Mouse (Mus musculus) forebrain, embryonic 14.5 days (tissue): Measurements from ENCODE around the gene Gm9844. TPM values are rescaled to one million over a fixed set of nuclear protein-coding genes. Genes with fewer than 3 reads are reported as not detected.
A peak's percentile ranks its signal among the peaks of the same experiment; 100 is the strongest.

Source experiments
- ATAC-seq: fragments of 200-750 bp; cut with Nextera tagmentation; 2 replicates; pipeline ENCODE4 v1.8.0; 2017; ENCODE audit warnings: mild to moderate bottlenecking, moderate library complexity
- DNase-seq: peaks from one replicate; pipeline ENCODE4 v3.0.0-alpha.2; 2015; ENCODE audit warnings: low spot score
- H3K27ac ChIP-seq: fragments of 300-500 bp; sonication (generic); 2 replicates; pipeline ENCODE4 v1.5.1; 2014; ENCODE audit warnings: low read depth, mild to moderate bottlenecking, control low read depth, low read length, moderate library complexity
- H3K27me3 ChIP-seq: fragments of 300-500 bp; sonication (generic); replicated peaks from 2 replicates; pipeline ENCODE4 v1.6.1; 2014; ENCODE audit warnings: low read length, control low read depth, mixed read lengths; ENCODE audit not compliant: control insufficient read depth, insufficient read depth
- H3K36me3 ChIP-seq: fragments of 300-500 bp; sonication (generic); 2 replicates; pipeline ENCODE4 v1.6.1; 2014; ENCODE audit warnings: low read length, control low read depth; ENCODE audit not compliant: control insufficient read depth, insufficient read depth
- H3K4me1 ChIP-seq: fragments of 300-500 bp; sonication (generic); 2 replicates; pipeline ENCODE4 v1.6.1; 2014; ENCODE audit warnings: antibody characterized with exemption, low read length, control low read depth; ENCODE audit not compliant: control insufficient read depth, insufficient read depth
- H3K4me2 ChIP-seq: fragments of 300-500 bp; sonication (generic); 2 replicates; pipeline ENCODE4 v1.6.1; 2014; ENCODE audit warnings: mild to moderate bottlenecking, control low read depth, low read length
- H3K4me3 ChIP-seq: fragments of 300-500 bp; sonication (generic); 2 replicates; pipeline ENCODE4 v1.5.1; 2014; ENCODE audit warnings: low read depth, low read length, control low read depth
- H3K9ac ChIP-seq: fragments of 300-500 bp; sonication (generic); 2 replicates; pipeline ENCODE4 v1.6.1; 2014; ENCODE audit warnings: mild to moderate bottlenecking, low read length, control low read depth, moderate library complexity
- H3K9me3 ChIP-seq: fragments of 300-500 bp; sonication (generic); replicated peaks from 2 replicates; pipeline ENCODE4 v1.6.1; 2016; ENCODE audit warnings: low read length, control low read depth, mixed read lengths; ENCODE audit not compliant: control insufficient read depth
- WGBS: fragments of 180-500 bp; shearing (Covaris S2); extraction: QIAGEN DNeasy Blood & Tissue Kit; methylation state at CpG from one replicate; pipeline ENCODE4 v1.1.7; 2014; 5-methylcytosine and 5-hydroxymethylcytosine counted together
- polyA plus RNA-seq: library from polyadenylated mRNA; unstranded; fragments of >200 nt; fragmentation: Nextera tagmentation; extraction: Ambion mirVana; gene quantifications from 2 replicates; pipeline ENCODE4 v1.2.1, GENCODE M21; 2014

Gm9844 gene
- polyA plus RNA-seq, 1 experiment from 2014 or later, result 36.6 TPM

DNA sequence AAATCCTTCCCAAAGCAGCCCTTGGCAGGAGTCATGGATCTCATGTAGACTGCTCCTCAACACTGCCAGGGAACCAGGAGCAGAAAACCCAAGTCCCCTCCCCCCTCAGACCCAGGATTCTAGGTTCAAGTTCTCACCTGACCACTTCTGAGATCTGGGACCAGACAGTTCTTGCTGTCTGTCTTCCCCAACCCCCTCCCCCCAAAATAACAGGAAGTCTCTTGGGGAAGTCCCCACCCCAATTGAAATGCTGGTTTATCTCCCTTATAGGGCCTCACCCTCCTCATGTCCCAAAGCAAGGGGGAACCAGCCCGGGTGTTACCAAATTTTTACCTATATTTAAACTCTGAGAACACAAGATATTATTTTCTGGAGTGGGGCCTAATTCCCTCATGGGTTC, 39.8 kb downstream of the Gm9844 start:
- H3K9ac ChIP-seq, result no peak overlapping the region

GRCm38 (mm10) chr7:24902264-24902629, 40.2 kb downstream of the Gm9844 start:
- H3K9ac ChIP-seq, result no peak overlapping the region
- 59% methylated on average over 2 of the region's 2 CpGs for WGBS
- no peaks in the 10 kb centered on the region for H3K36me3 ChIP-seq
- H3K4me2 ChIP-seq, result peak overlapping the region; percentile 80
- DNase-seq (no peak), ATAC-seq (no peak)
- H3K4me1 ChIP-seq, result peaks cover 2% of the 10 kb centered on the region; the same call in 1 of the 2 replicates
- no peaks in the 10 kb centered on the region for H3K9me3 ChIP-seq
- H3K27me3 ChIP-seq, result no peaks in the 10 kb centered on the region
- peak overlapping the region; percentile 59 for H3K4me3 ChIP-seq
- H3K27ac ChIP-seq, result peak overlapping the region; percentile 60; the same call in 1 of the 2 replicates

More for the DNA sequence above, 39.8 kb downstream of the Gm9844 start:
- no peak overlapping the region for H3K27ac ChIP-seq
- no peak overlapping the region for H3K4me2 ChIP-seq
- H3K27me3 ChIP-seq, result no peaks in the 10 kb centered on the region
- H3K4me3 ChIP-seq, result no peak overlapping the region
- 75% methylated on average over 1 of the region's 1 CpGs for WGBS
- ATAC-seq (no peak), DNase-seq (no peak)
- peaks cover 2% of the 10 kb centered on the region; the same call in 1 of the 2 replicates for H3K4me1 ChIP-seq
- no peaks in the 10 kb centered on the region for H3K36me3 ChIP-seq
- H3K9me3 ChIP-seq, result no peaks in the 10 kb centered on the region

GRCm38 (mm10) chr7:24902630-24903443, 40.8 kb downstream of the Gm9844 start, which contains the start of gene Arhgef1:
Arhgef1 (plus strand) TSS chr7:24902912.
- no peak for ATAC-seq
- H3K4me1 ChIP-seq, result peaks cover 2% of the 10 kb centered on the region; the same call in 1 of the 2 replicates
- H3K4me2 ChIP-seq, result peak within 1 kb of the TSS; percentile 80
- no peaks in the 10 kb centered on the region for H3K9me3 ChIP-seq
- H3K4me3 ChIP-seq, result peak within 1 kb of the TSS; percentile 59
- no peaks in the 10 kb centered on the region for H3K27me3 ChIP-seq
- peak; percentile 40 for DNase-seq
- H3K36me3 ChIP-seq, result peaks cover 5% of the 10 kb centered on the region
- H3K27ac ChIP-seq, result peak within 1 kb of the TSS; percentile 60; the same call in 1 of the 2 replicates
- peak within 1 kb of the TSS; percentile 82 for H3K9ac ChIP-seq
- WGBS, result 8% methylated on average over 46 of the region's 68 CpGs

GRCm38 (mm10) chr7:24903444-24903825, 41.4 kb downstream of the Gm9844 start:
- WGBS, result 44% methylated on average over 10 of the region's 10 CpGs
- peak; percentile 9 for DNase-seq
- H3K4me3 ChIP-seq, result peak overlapping the region; percentile 59
- H3K36me3 ChIP-seq, result peaks cover 11% of the 10 kb centered on the region
- no peaks in the 10 kb centered on the region for H3K27me3 ChIP-seq
- H3K4me2 ChIP-seq, result peak overlapping the region; percentile 80
- no peak overlapping the region for H3K27ac ChIP-seq
- peaks cover 2% of the 10 kb centered on the region; the same call in 1 of the 2 replicates for H3K4me1 ChIP-seq
- no peak for ATAC-seq
- H3K9ac ChIP-seq, result peak overlapping the region; percentile 82
- H3K9me3 ChIP-seq, result no peaks in the 10 kb centered on the region

- no peak overlapping the region; the same call in 1 of the 2 replicates for H3K27ac ChIP-seq
- H3K9ac ChIP-seq, result peak overlapping the region; percentile 82
- peaks cover 17% of the 10 kb centered on the region for H3K36me3 ChIP-seq
- ATAC-seq (peak; percentile 98), DNase-seq (peak; percentile 99)
- no peaks in the 10 kb centered on the region for H3K27me3 ChIP-seq
- peak overlapping the region; percentile 59 for H3K4me3 ChIP-seq
- WGBS, result under 1% methylated on average over 30 of the region's 30 CpGs
- H3K4me2 ChIP-seq, result peak overlapping the region; percentile 80
- H3K9me3 ChIP-seq, result no peaks in the 10 kb centered on the region
- peaks cover 2% of the 10 kb centered on the region; the same call in 1 of the 2 replicates for H3K4me1 ChIP-seq
These were observed 42.1 kb downstream of the Gm9844 start for GRCm38 (mm10) chr7:24904070-24904483.

GRCm38 (mm10) chr7:24904936-24905335, 42.9 kb downstream of the Gm9844 start:
- peak; percentile 73 for DNase-seq
- H3K4me3 ChIP-seq, result peak overlapping the region; percentile 59
- peaks cover 20% of the 10 kb centered on the region for H3K36me3 ChIP-seq
- peak overlapping the region; percentile 82 for H3K9ac ChIP-seq
- H3K27me3 ChIP-seq, result no peaks in the 10 kb centered on the region
- WGBS, result 21% methylated on average over 3 of the region's 3 CpGs
- H3K27ac ChIP-seq, result no peak overlapping the region
- H3K4me1 ChIP-seq, result peaks cover 2% of the 10 kb centered on the region; the same call in 1 of the 2 replicates
- ATAC-seq, result peak; percentile 19; the same call in 1 of the 2 replicates
- no peaks in the 10 kb centered on the region for H3K9me3 ChIP-seq
- peak overlapping the region; percentile 80 for H3K4me2 ChIP-seq

- Histone ChIP-seq H3K4me2 (no peak overlapping the region), H3K27ac (no peak overlapping the region), H3K9ac (no peak overlapping the region), H3K9me3 (no peaks in the 10 kb centered on the region), H3K27me3 (no peaks in the 10 kb centered on the region), H3K36me3 (peaks cover 23% of the 10 kb centered on the region), H3K4me3 (no peak overlapping the region), H3K4me1 (peaks cover 2% of the 10 kb centered on the region; the same call in 1 of the 2 replicates)
- WGBS, result 48% methylated on average over 6 of the region's 6 CpGs
- DNase-seq (no peak), ATAC-seq (no peak)
These were observed 44.5 kb downstream of the Gm9844 start for GRCm38 (mm10) chr7:24906551-24906950.

DNA sequence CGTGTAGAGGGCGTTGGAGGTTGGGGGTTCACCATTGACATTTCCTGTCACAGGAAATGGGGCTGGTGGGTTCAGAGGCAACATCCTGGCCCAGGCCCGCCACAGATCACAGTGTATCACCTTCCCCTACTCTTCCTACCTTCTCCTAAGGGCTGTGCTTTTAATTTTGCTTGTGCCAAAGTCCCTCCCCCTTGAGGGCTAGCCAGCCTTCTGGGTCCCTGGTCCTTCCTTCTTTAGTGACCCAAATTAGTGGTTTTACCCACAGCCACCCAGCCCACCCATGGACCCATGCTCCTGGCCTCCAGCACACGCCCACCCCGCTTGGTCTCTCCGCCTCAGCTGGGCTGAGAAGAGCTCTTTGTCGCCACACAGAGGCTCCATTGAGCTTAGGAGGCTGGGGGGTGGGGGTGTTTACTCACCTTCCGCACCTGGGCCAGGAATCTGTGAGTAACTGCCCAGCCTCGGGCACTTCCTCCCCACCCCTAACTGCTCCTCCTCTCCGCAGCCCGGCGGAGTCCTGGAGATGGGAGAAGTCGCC, 45.3 kb downstream of the Gm9844 start:
- Histone ChIP-seq H3K4me2 (no peak overlapping the region), H3K27ac (no peak overlapping the region), H3K9me3 (no peaks in the 10 kb centered on the region), H3K4me1 (peaks cover 2% of the 10 kb centered on the region; the same call in 1 of the 2 replicates), H3K27me3 (no peaks in the 10 kb centered on the region), H3K4me3 (no peak overlapping the region), H3K9ac (0 out of 2 replicates have a peak overlapping the region, but pooled peaks have one; percentile 1), H3K36me3 (peaks cover 30% of the 10 kb centered on the region)
- 30% methylated on average over 13 of the region's 13 CpGs for WGBS
- no peak for ATAC-seq
- DNase-seq, result no peak
